Mouse (Mus musculus) neural tube, embryonic 15.5 days (tissue): ENCODE measurements around the gene Gm1043. TPM values are rescaled to one million over a fixed set of nuclear protein-coding genes. Genes with fewer than 3 reads are reported as not detected.

Source experiments
- ATAC-seq: fragments of 200-750 bp; cut with Nextera tagmentation; 2 replicates; pipeline ENCODE4 v1.8.0; 2017; ENCODE audit warnings: mild to moderate bottlenecking, moderate TSS enrichment, moderate library complexity; ENCODE audit not compliant: low FRiP score
- H3K27ac ChIP-seq: fragments of 300-500 bp; sonication (generic); replicated peaks from 2 replicates; pipeline ENCODE4 v1.5.1; 2015; ENCODE audit warnings: mild to moderate bottlenecking, inconsistent platforms
- H3K27me3 ChIP-seq: fragments of 300-500 bp; sonication (generic); replicated peaks from 2 replicates; pipeline ENCODE4 v1.6.1; 2015; ENCODE audit warnings: inconsistent platforms
- H3K36me3 ChIP-seq: fragments of 300-500 bp; sonication (generic); 2 replicates; pipeline ENCODE4 v1.6.1; 2015; ENCODE audit warnings: inconsistent platforms
- H3K4me1 ChIP-seq: fragments of 300-500 bp; sonication (generic); 2 replicates; pipeline ENCODE4 v1.6.1; 2015; ENCODE audit warnings: inconsistent platforms
- H3K4me2 ChIP-seq: fragments of 300-500 bp; sonication (generic); 2 replicates; pipeline ENCODE4 v1.6.1; 2015; ENCODE audit warnings: inconsistent platforms, mild to moderate bottlenecking, moderate library complexity
- H3K4me3 ChIP-seq: fragments of 300-500 bp; sonication (generic); replicated peaks from 2 replicates; pipeline ENCODE4 v1.5.1; 2015; ENCODE audit warnings: mild to moderate bottlenecking, inconsistent platforms
- H3K9ac ChIP-seq: fragments of 300-500 bp; sonication (generic); replicated peaks from 2 replicates; pipeline ENCODE4 v1.6.1; 2015; ENCODE audit warnings: mild to moderate bottlenecking, inconsistent platforms
- H3K9me3 ChIP-seq: fragments of 300-500 bp; sonication (generic); replicated peaks from 2 replicates; pipeline ENCODE4 v1.6.1; 2016; ENCODE audit warnings: inconsistent platforms
- WGBS: fragments of 180-500 bp; shearing (Covaris S2); methylation state at CpG from one replicate; pipeline ENCODE4 v1.1.7; 2015; ENCODE audit warnings: mixed read lengths; 5-methylcytosine and 5-hydroxymethylcytosine counted together
- polyA plus RNA-seq: library from polyadenylated mRNA; unstranded; fragments of >200 nt; fragmentation: Nextera tagmentation; extraction: Ambion mirVana; gene quantifications from 2 replicates; pipeline ENCODE4 v1.2.1, GENCODE M21; 2015

The Gm1043 gene
- 1.3 and 2.1 TPM in 2 replicates for polyA plus RNA-seq

- Histone ChIP-seq H3K27ac (no peak within 1 kb of the TSS), H3K4me3 (no peak within 1 kb of the TSS), H3K27me3 (peaks cover 13% of the 10 kb centered on the region), H3K36me3 (peaks cover 6% of the 10 kb centered on the region), H3K4me1 (peaks cover 15% of the 10 kb centered on the region), H3K9ac (no peak within 1 kb of the TSS), H3K4me2 (no peak within 1 kb of the TSS), H3K9me3 (no peaks in the 10 kb centered on the region)
- WGBS: 91% methylated on average over 16 of the region's 16 CpGs
- no peak for ATAC-seq
Measured at GRCm38 (mm10) chr5:37085241-37085640, at the start of gene Gm1043. Gm1043 (plus strand) TSS chr5:37085370.

GRCm38 (mm10) chr5:37035896-37036295 is 49.3 kb upstream of the Gm1043 start:
- peaks cover 6% of the 10 kb centered on the region; the same call in 1 of the 2 replicates for H3K4me1 ChIP-seq
- no peaks in the 10 kb centered on the region for H3K36me3 ChIP-seq
- H3K9me3 ChIP-seq: no peaks in the 10 kb centered on the region
- 0 out of 2 replicates have a peak, but pooled peaks have one; percentile 25 for ATAC-seq
- no peak overlapping the region for H3K4me2 ChIP-seq
- 0 out of 2 replicates have a peak, but pooled peaks cover 4% of the 10 kb centered on the region for H3K27me3 ChIP-seq
- no peak overlapping the region for H3K27ac ChIP-seq
- no peak overlapping the region for H3K4me3 ChIP-seq
- no peak overlapping the region for H3K9ac ChIP-seq
- 83% methylated on average over 6 of the region's 6 CpGs for WGBS

DNA sequence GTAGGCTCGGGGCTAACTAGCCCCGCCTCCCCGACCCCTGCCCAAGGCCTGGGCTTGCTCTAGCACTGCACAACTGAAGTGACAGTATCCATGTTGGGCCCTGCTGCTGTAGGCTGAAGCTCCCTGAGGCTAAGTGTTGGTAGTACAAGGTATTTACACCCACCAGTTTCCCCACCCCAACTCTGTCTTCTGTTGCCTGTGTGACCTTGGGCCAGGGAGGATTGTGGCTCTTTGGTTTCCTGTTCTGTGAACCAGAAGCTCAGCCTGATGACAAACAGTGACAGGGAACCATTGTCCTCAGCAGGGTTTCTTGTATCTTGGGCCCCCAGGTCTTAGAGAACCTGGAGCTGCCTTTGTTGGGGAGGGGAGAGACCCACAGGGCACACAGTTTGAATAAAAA is 48.3 kb upstream of the Gm1043 start:
- no peaks in the 10 kb centered on the region for H3K36me3 ChIP-seq
- H3K27me3 ChIP-seq: no peaks in the 10 kb centered on the region
- no peak overlapping the region for H3K9ac ChIP-seq
- WGBS: 71% methylated on average over 3 of the region's 3 CpGs
- no peaks in the 10 kb centered on the region for H3K9me3 ChIP-seq
- no peak overlapping the region for H3K4me2 ChIP-seq
- no peak for ATAC-seq
- H3K4me3 ChIP-seq: no peak overlapping the region
- no peak overlapping the region for H3K27ac ChIP-seq
- H3K4me1 ChIP-seq: peaks cover 9% of the 10 kb centered on the region; the same call in 1 of the 2 replicates

GRCm38 (mm10) chr5:37039908-37040307 is 45.3 kb upstream of the Gm1043 start:
- Histone ChIP-seq H3K9me3 (no peaks in the 10 kb centered on the region), H3K27ac (no peak overlapping the region), H3K9ac (no peak overlapping the region), H3K4me1 (peaks cover 9% of the 10 kb centered on the region; the same call in 1 of the 2 replicates), H3K27me3 (no peaks in the 10 kb centered on the region), H3K4me3 (no peak overlapping the region), H3K36me3 (no peaks in the 10 kb centered on the region), H3K4me2 (no peak overlapping the region)
- ATAC-seq: no peak
- WGBS: 80% methylated on average over 6 of the region's 6 CpGs

GRCm38 (mm10) chr5:37040711-37041110 is 44.5 kb upstream of the Gm1043 start:
- Histone ChIP-seq H3K36me3 (no peaks in the 10 kb centered on the region), H3K27me3 (no peaks in the 10 kb centered on the region), H3K27ac (no peak overlapping the region), H3K4me1 (peaks cover 9% of the 10 kb centered on the region; the same call in 1 of the 2 replicates), H3K9ac (no peak overlapping the region), H3K4me3 (no peak overlapping the region), H3K4me2 (no peak overlapping the region), H3K9me3 (no peaks in the 10 kb centered on the region)
- ATAC-seq: no peak
- 15% methylated on average over 9 of the region's 9 CpGs for WGBS

GRCm38 (mm10) chr5:37041651-37042050 is 43.5 kb upstream of the Gm1043 start:
- 60% methylated on average over 6 of the region's 6 CpGs for WGBS
- H3K27ac ChIP-seq: no peak overlapping the region

GRCm38 (mm10) chr5:37042934-37043333 is 42.2 kb upstream of the Gm1043 start:
- 55% methylated on average over 4 of the region's 4 CpGs for WGBS
- H3K4me1 ChIP-seq: peaks cover 11% of the 10 kb centered on the region; the same call in 1 of the 2 replicates
- H3K27me3 ChIP-seq: no peaks in the 10 kb centered on the region
- H3K4me3 ChIP-seq: no peak overlapping the region
- no peaks in the 10 kb centered on the region for H3K9me3 ChIP-seq
- H3K36me3 ChIP-seq: no peaks in the 10 kb centered on the region
- H3K27ac ChIP-seq: no peak overlapping the region
- H3K4me2 ChIP-seq: no peak overlapping the region
- H3K9ac ChIP-seq: no peak overlapping the region
- ATAC-seq: no peak

More at GRCm38 (mm10) chr5:37041651-37042050, 43.5 kb upstream of the Gm1043 start:
- no peaks in the 10 kb centered on the region for H3K27me3 ChIP-seq
- H3K9me3 ChIP-seq: no peaks in the 10 kb centered on the region
- peaks cover 6% of the 10 kb centered on the region; the same call in 1 of the 2 replicates for H3K4me1 ChIP-seq
- H3K9ac ChIP-seq: no peak overlapping the region
- H3K36me3 ChIP-seq: no peaks in the 10 kb centered on the region
- no peak for ATAC-seq
- no peak overlapping the region for H3K4me2 ChIP-seq
- H3K4me3 ChIP-seq: no peak overlapping the region

DNA sequence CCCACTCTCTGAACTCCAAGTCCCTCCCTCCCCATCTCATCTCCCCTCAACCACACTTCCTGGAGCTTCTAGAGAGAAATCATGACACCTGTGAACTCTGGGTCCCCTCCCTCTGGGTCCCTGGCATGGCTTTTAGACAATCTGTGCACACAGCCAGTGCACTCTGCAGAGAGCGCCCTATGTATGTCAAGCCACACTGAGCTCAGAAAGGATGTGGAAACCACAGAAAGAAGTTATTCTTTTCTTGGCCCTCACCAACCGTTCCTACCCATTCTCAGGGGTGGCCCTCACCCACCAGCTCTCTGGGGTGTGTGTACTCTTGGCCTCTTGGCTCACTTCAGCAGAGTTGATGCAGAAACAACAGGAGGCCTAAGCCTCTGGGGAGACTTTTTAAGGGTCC is 40.4 kb upstream of the Gm1043 start:
- Histone ChIP-seq H3K27ac (no peak overlapping the region), H3K36me3 (no peaks in the 10 kb centered on the region), H3K4me1 (peaks cover 11% of the 10 kb centered on the region; the same call in 1 of the 2 replicates), H3K4me3 (no peak overlapping the region), H3K27me3 (no peaks in the 10 kb centered on the region), H3K4me2 (no peak overlapping the region), H3K9me3 (no peaks in the 10 kb centered on the region), H3K9ac (no peak overlapping the region)
- no peak for ATAC-seq
- 91% methylated on average over 2 of the region's 2 CpGs for WGBS

- Histone ChIP-seq H3K9me3 (no peaks in the 10 kb centered on the region), H3K4me2 (no peak overlapping the region), H3K36me3 (no peaks in the 10 kb centered on the region), H3K4me1 (peaks cover 11% of the 10 kb centered on the region; the same call in 1 of the 2 replicates), H3K9ac (no peak overlapping the region), H3K27ac (no peak overlapping the region), H3K4me3 (no peak overlapping the region), H3K27me3 (no peaks in the 10 kb centered on the region)
- 81% methylated on average over 2 of the region's 2 CpGs for WGBS
- no peak for ATAC-seq
Measured at GRCm38 (mm10) chr5:37045582-37045981, 39.6 kb upstream of the Gm1043 start.

DNA sequence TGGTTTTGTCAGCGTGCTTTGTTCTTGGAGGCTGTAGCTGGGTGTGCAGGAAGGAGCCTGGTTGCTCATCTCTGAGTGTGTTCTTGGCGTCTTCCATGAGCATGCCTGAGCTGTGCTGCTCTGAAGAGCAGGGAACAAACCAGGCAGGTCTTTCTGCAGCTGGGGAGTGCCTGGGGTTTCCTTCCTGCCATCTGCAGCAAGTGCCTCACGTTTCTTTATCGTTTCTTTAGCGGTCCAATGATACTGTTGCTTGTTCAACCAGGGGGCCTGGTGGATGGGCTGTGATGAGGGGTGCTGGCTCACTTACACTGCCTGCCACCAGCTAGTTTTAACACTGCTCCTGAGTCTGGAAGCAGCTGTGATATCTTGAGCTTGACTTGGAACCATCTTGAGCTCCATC is 38.4 kb upstream of the Gm1043 start:
- Histone ChIP-seq H3K36me3 (no peaks in the 10 kb centered on the region), H3K9me3 (no peaks in the 10 kb centered on the region), H3K27ac (no peak overlapping the region), H3K4me1 (peaks cover 10% of the 10 kb centered on the region; the same call in 1 of the 2 replicates), H3K27me3 (no peaks in the 10 kb centered on the region), H3K4me2 (no peak overlapping the region), H3K4me3 (no peak overlapping the region), H3K9ac (no peak overlapping the region)
- WGBS: 50% methylated on average over 5 of the region's 5 CpGs
- ATAC-seq: no peak

DNA sequence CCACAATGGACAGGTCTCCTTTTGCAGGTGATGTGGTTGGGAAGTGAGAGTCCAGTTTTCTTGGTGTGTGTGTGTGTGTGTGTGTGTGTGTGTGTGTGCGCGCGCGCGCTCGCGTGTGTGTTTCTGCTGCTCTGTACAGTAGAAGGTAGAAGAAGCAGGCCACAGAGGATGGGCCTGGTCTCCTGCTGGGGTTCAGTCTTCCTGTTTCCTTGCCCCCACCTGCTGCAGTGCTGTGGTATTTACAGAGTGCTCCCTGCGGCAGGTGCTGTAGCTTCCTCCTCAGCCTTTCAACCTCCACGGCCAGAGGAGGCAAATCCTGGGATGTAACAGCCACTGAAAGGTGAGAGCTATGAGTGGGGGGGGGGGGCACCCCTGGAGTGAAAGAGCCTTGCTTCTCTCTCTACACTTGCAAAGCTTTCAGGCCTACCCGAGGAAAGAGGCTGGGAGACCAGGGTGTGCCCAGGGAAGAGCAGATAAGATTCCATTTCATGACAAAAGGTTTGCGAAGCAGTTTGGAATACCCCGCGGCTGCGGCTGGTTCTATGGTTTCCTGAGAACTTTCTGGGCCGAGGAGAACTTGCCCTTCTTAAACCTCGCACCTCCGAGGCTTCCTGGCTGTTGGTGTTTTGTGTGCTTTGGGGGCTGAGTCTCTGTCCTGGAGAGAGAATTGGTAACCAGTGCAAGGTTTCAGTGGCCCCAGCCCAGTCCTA is 37.8 kb upstream of the Gm1043 start:
- Histone ChIP-seq H3K9me3 (no peaks in the 10 kb centered on the region), H3K27me3 (no peaks in the 10 kb centered on the region), H3K4me2 (no peak overlapping the region), H3K27ac (no peak overlapping the region), H3K4me1 (peaks cover 10% of the 10 kb centered on the region; the same call in 1 of the 2 replicates), H3K4me3 (no peak overlapping the region), H3K9ac (no peak overlapping the region), H3K36me3 (no peaks in the 10 kb centered on the region)
- 66% methylated on average over 17 of the region's 17 CpGs for WGBS
- no peak for ATAC-seq

- ATAC-seq: no peak
- Histone ChIP-seq H3K4me2 (no peak overlapping the region), H3K9me3 (no peaks in the 10 kb centered on the region), H3K36me3 (no peaks in the 10 kb centered on the region), H3K4me3 (no peak overlapping the region), H3K9ac (no peak overlapping the region), H3K27ac (no peak overlapping the region), H3K27me3 (no peaks in the 10 kb centered on the region), H3K4me1 (peaks cover 13% of the 10 kb centered on the region)
- WGBS: 78% methylated on average over 7 of the region's 7 CpGs
Measured at GRCm38 (mm10) chr5:37047992-37048391, 37.2 kb upstream of the Gm1043 start.
